Mouse (Mus musculus) myocyte (in vitro differentiated cells): ENCODE measurements around the gene 1110032A03Rik. TPM values are rescaled to one million over a fixed set of nuclear protein-coding genes. Genes with fewer than 3 reads are reported as not detected.

Experiments
- H3K27me3 ChIP-seq: one replicate; pipeline ENCODE4 v1.6.1; 2011; ENCODE audit not compliant: control insufficient read depth, insufficient read depth, insufficient read length
- H3K36me3 ChIP-seq: one replicate; pipeline ENCODE4 v1.6.1; 2011; ENCODE audit not compliant: control insufficient read depth, insufficient read depth
- H3K4me2 ChIP-seq: one replicate; pipeline ENCODE4 v1.6.1; 2011; ENCODE audit warnings: low read depth, control low read depth
- H3K4me3 ChIP-seq: one replicate; pipeline ENCODE4 v1.5.1; 2011; ENCODE audit warnings: mild to moderate bottlenecking, control low read depth, moderate library complexity
- H3K79me2 ChIP-seq: one replicate; pipeline ENCODE4 v1.6.1; 2011; ENCODE audit not compliant: control insufficient read depth, insufficient read depth
- H3ac ChIP-seq: one replicate; pipeline ENCODE4 v1.6.1; 2011; ENCODE audit not compliant: control insufficient read depth, insufficient read length
- E2F4 ChIP-seq: IDR thresholded peaks from one replicate; pipeline ENCODE4 v1.6.1; 2011; ENCODE audit warnings: mild to moderate bottlenecking, control low read depth, moderate library complexity; ENCODE audit not compliant: insufficient read depth
- MYOD1 ChIP-seq, 3 experiments: IDR thresholded peaks; one replicate each; pipeline ENCODE4 v1.6.1; 2011; ENCODE audit warnings: control low read depth in 2 of 3, low read depth in 2 of 3, mild to moderate bottlenecking in 2 of 3, moderate library complexity in 1 of 3; ENCODE audit not compliant: insufficient read length in 2 of 3, control insufficient read depth in 1 of 3
- MYOG ChIP-seq, 3 experiments: IDR thresholded peaks; one replicate each; pipeline ENCODE4 v1.6.1; 2011; ENCODE audit warnings: control low read depth in 2 of 3, low read depth in 2 of 3, mild to moderate bottlenecking in 2 of 3; ENCODE audit not compliant: insufficient read length in 2 of 3, control insufficient read depth in 1 of 3, insufficient read depth in 1 of 3
- POLR2A ChIP-seq: IDR thresholded peaks from one replicate; pipeline ENCODE4 v1.6.1; 2011; ENCODE audit warnings: low read depth, mild to moderate bottlenecking, control low read depth, moderate library complexity; ENCODE audit not compliant: insufficient read length
- REST ChIP-seq: IDR thresholded peaks from one replicate; pipeline ENCODE4 v1.6.1; 2011; ENCODE audit warnings: mild to moderate bottlenecking, control low read depth, moderate library complexity; ENCODE audit not compliant: insufficient read depth, insufficient read length
- SRF ChIP-seq: IDR thresholded peaks from one replicate; pipeline ENCODE4 v1.6.1; 2011; ENCODE audit warnings: low read depth; ENCODE audit not compliant: control insufficient read depth, insufficient read length
- TCF3 ChIP-seq: IDR thresholded peaks from one replicate; pipeline ENCODE4 v1.6.1; 2011; ENCODE audit warnings: low read depth, control low read depth; ENCODE audit not compliant: insufficient read length
- USF1 ChIP-seq: IDR thresholded peaks from one replicate; pipeline ENCODE4 v1.6.1; 2011; ENCODE audit warnings: low read depth, mild to moderate bottlenecking, control low read depth, moderate library complexity
- polyA plus RNA-seq: library from polyadenylated mRNA; unstranded; fragments of >200 nt; fragmentation: generic; extraction: Trizol; gene quantifications from one replicate; pipeline ENCODE4 v1.2.1, GENCODE M21; 2012; ENCODE audit warnings: missing spikeins

Gene 1110032A03Rik
- polyA plus RNA-seq, 1 experiment: 12.8 TPM

DNA sequence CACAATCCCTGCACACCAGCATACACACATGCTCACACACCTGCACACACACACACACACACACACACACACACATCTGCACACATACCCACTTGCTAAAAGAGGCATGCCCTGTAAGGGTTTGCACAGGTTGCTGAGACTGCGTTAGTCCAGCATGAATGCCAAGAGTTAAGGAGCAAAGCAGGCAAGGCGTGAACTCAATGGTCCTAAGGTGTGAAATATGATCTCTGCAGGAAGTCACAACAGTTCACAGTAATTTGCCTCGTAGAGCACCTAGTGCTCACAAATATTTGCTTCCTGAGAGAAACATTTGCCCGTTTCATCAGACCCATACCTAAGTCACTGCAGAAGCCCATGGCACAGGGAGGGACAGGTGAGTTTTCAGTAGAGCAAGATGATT is 61.1 kb downstream of the 1110032A03Rik start:
- Histone ChIP-seq H3K36me3 (no peaks in the 10 kb centered on the region), H3ac (no peak overlapping the region), H3K4me3 (no peak overlapping the region), H3K27me3 (no peaks in the 10 kb centered on the region), H3K4me2 (no peak overlapping the region), H3K79me2 (no peaks in the 10 kb centered on the region)
- TF ChIP-seq MYOD1 (IDR thresholded peaks at IDR 0.05; ENCODE audit: control insufficient read depth in 1 of 3, insufficient read length in 2 of 3, low read depth in 2 of 3): no peak
- no peak for TF ChIP-seq USF1
- no peak for TF ChIP-seq POLR2A
- TF ChIP-seq MYOG (IDR thresholded peaks at IDR 0.05; ENCODE audit: control insufficient read depth in 1 of 3, insufficient read depth in 1 of 3, insufficient read length in 2 of 3, low read depth in 2 of 3): no peak
- no peak for TF ChIP-seq SRF
- no peak for TF ChIP-seq REST
- no peak for TF ChIP-seq TCF3
- no peak for TF ChIP-seq E2F4

Other genes starting within 250 kb of the 1110032A03Rik start
- gene Pts, start 246.8 kb downstream of the 1110032A03Rik start, polyA plus RNA-seq: 29.4 TPM
- gene Il18, start 220.7 kb downstream of the 1110032A03Rik start, polyA plus RNA-seq: 1.9 TPM
- 0.02 TPM for gene Bco2, start 220.3 kb downstream of the 1110032A03Rik start, polyA plus RNA-seq
- not detected for gene Tex12, start 214.2 kb downstream of the 1110032A03Rik start, polyA plus RNA-seq
- 210 TPM for gene Sdhd, start 171.7 kb downstream of the 1110032A03Rik start, polyA plus RNA-seq
- gene Timm8b, start 171.6 kb downstream of the 1110032A03Rik start, polyA plus RNA-seq: 184 TPM
- 2.2 TPM for gene Pih1d2, start 158.2 kb downstream of the 1110032A03Rik start, polyA plus RNA-seq
- gene Nkapd1, start 158.1 kb downstream of the 1110032A03Rik start, polyA plus RNA-seq: 4.8 TPM
- gene Dlat, start 115.7 kb downstream of the 1110032A03Rik start, polyA plus RNA-seq: 64.6 TPM
- 1.1 TPM for gene Dixdc1, start 36.0 kb downstream of the 1110032A03Rik start, polyA plus RNA-seq
- 1.1 TPM for gene 2310030G06Rik, start 29.0 kb downstream of the 1110032A03Rik start, polyA plus RNA-seq
- 915 TPM for gene Cryab, start 24.2 kb downstream of the 1110032A03Rik start, polyA plus RNA-seq
- gene Hspb2, start 23.2 kb downstream of the 1110032A03Rik start, polyA plus RNA-seq: 249 TPM
- 3.6 TPM for gene Fdxacb1, start 7.3 kb downstream of the 1110032A03Rik start, polyA plus RNA-seq
- 22.5 TPM for gene Alg9, start 501 bp downstream of the 1110032A03Rik start, polyA plus RNA-seq
- 12.9 TPM for gene Ppp2r1b, start 69.8 kb upstream of the 1110032A03Rik start, polyA plus RNA-seq
- 10.5 TPM for gene Sik2, start 233.6 kb upstream of the 1110032A03Rik start, polyA plus RNA-seq